Comparison of ENCODE assay signal across 22 mouse cellular contexts in genomic region chr17:62504691-62505090, GRCm38 (mm10).
DNase-seq lines count a peak whose midpoint lies in the region; TF ChIP-seq lines count a peak whose summit lies in the region.
"Had no signal": no experiment of that assay in that cellular context is flagged by ENCODE, and none has a peak within 500 bp of the region (broad histone marks: within the 10 kb centered on the region; RNA-seq: fewer than 3 reads in every experiment).

No protein-coding gene starts in this region.

- no peak for TF ChIP-seq POLR2A in myocyte (IDR thresholded peaks at IDR 0.05; ENCODE audit: insufficient read length, low read depth)

- no peak overlapping the region for H3K4me3 ChIP-seq in myocyte
- H3K4me3 ChIP-seq: embryonic facial prominence, embryonic 10.5 days; erythroblast, embryonic 14.5 days; forebrain, embryonic 10.5 days; heart, embryonic 15.5 days; hindbrain, embryonic 10.5 days; intestine, embryonic 15.5 days had no signal

- no peaks in the 10 kb centered on the region for H3K79me2 ChIP-seq in myocyte (ENCODE audit: control insufficient read depth, insufficient read depth)

- no peaks in the 10 kb centered on the region for H3K36me3 ChIP-seq in myocyte (ENCODE audit: control insufficient read depth, insufficient read depth)
- H3K36me3 ChIP-seq: embryonic facial prominence, embryonic 10.5 days; forebrain, embryonic 10.5 days; heart, embryonic 15.5 days; hindbrain, embryonic 10.5 days; intestine, embryonic 15.5 days had no signal

- peak overlapping the region; percentile 66 for H3K4me2 ChIP-seq in myocyte (ENCODE audit: low read depth)
- H3K4me2 ChIP-seq: heart, embryonic 11.5 days; heart, embryonic 15.5 days; hindbrain, embryonic 14.5 days; intestine, embryonic 15.5 days had no signal

- H3K27me3 ChIP-seq in myocyte (ENCODE audit: control insufficient read depth, insufficient read depth, insufficient read length), result no peaks in the 10 kb centered on the region
- H3K27me3 ChIP-seq: heart, embryonic 15.5 days; intestine, embryonic 15.5 days had no signal

- no peak overlapping the region for H3ac ChIP-seq in myocyte (ENCODE audit: control insufficient read depth, insufficient read length)

- peak; percentile 19 to 51 for DNase-seq in adrenal gland, adult (ENCODE audit: inconsistent age in 2 of 2, low spot score in 1 of 2)
- DNase-seq in adrenal gland, postnatal 14 days, result no peak
- peak; percentile 41 for DNase-seq in heart, adult 11 months
- no peak for DNase-seq in heart, adult 9 months (ENCODE audit: low spot score in 2 of 2)
- peak; percentile 22 for DNase-seq in Muller cell, postnatal 12 days (ENCODE audit: inconsistent ontology term)
- no peak for DNase-seq in B cell, adult 2 months
- DNase-seq in urinary bladder, adult 18-20 months (ENCODE audit: low spot score in 2 of 2), result no peak
- DNase-seq: cerebellum, adult 2 months; cerebellum, postnatal 10 days; gastrocnemius, postnatal 36 days; heart, adult 18-20 months; heart, postnatal 14 days; kidney, adult 18-20 months had no signal

TF ChIP-seq in myocyte, 11 proteins besides CTCF, POLR2A, EP300 and RAD21:
- TF ChIP-seq CEBPB (IDR thresholded peaks at IDR 0.05; ENCODE audit: insufficient read depth, poor library complexity, severe bottlenecking), result no peak
- TF ChIP-seq E2F4 (IDR thresholded peaks at IDR 0.05; ENCODE audit: insufficient read depth), result no peak
- no peak for TF ChIP-seq POLR2AphosphoS2 (IDR thresholded peaks at IDR 0.05; ENCODE audit: insufficient read length, low read depth)
- TF ChIP-seq MYOG (IDR thresholded peaks at IDR 0.05; ENCODE audit: control insufficient read depth in 1 of 3, insufficient read depth in 1 of 3, insufficient read length in 2 of 3, low read depth in 2 of 3), result no peak
- TF ChIP-seq MYOD1 (IDR thresholded peaks at IDR 0.05; ENCODE audit: control insufficient read depth in 1 of 3, insufficient read length in 2 of 3, low read depth in 2 of 3), result no peak
- TF ChIP-seq MAX (IDR thresholded peaks at IDR 0.05; ENCODE audit: low read depth), result no peak
- TF ChIP-seq TCF3 (IDR thresholded peaks at IDR 0.05; ENCODE audit: insufficient read length, low read depth), result no peak
- no peak for TF ChIP-seq TCF12 (IDR thresholded peaks at IDR 0.05; ENCODE audit: insufficient read depth, poor library complexity, severe bottlenecking)
- no peak for TF ChIP-seq REST (IDR thresholded peaks at IDR 0.05; ENCODE audit: insufficient read depth, insufficient read length)
- no peak for TF ChIP-seq USF1 (IDR thresholded peaks at IDR 0.05; ENCODE audit: low read depth)
- no peak for TF ChIP-seq SRF (IDR thresholded peaks at IDR 0.05; ENCODE audit: control insufficient read depth, insufficient read length, low read depth)

Comparison
In these comparisons a context has a peak if more than half of its experiments do, and no peak if none do; other contexts are left out.
1. DNase-seq: peak in adrenal gland, adult (2 of 2), heart, adult 11 months (single experiment) and Muller cell, postnatal 12 days (single experiment); none in adrenal gland, postnatal 14 days (single experiment), heart, adult 9 months (0 of 2), B cell, adult 2 months (0 of 2) and urinary bladder, adult 18-20 months (0 of 2).